Mouse (Mus musculus): ENCODE measurements at regions not wholly inside any gene's neighbourhood (a gene's known extent, or its start where the extent isn't known, plus 50 kb on each side); places are given as distances from the start of the nearest gene placed in this dataset.

DNA sequence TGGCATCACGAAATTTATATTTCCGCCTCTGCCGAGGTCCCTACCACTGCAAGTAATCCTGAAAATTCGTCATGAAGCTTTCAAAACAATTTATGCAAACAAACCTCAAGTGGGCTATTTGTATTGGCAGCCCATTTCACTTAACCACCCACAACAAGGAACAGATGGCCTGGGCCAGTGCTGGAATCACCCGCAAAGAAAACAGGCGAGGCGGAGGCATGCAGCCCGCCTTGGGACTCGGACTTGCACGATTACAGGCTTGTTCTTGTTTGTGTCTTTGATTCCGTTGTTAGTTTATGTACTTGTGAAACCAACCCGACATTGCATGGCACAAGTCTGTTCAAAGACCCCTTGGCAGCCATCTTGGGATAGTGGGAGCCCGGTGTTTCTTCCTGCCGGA is 55.8 kb upstream of the Irx6 start:
- no peak for TF ChIP-seq POLR2A (IDR thresholded peaks at IDR 0.05; ENCODE audit: insufficient read depth, low read depth, low read length)
- no peak for TF ChIP-seq CTCF (IDR thresholded peaks at IDR 0.05; ENCODE audit: insufficient read depth, low read depth, low read length)

Measured in olfactory bulb, adult 2 months (tissue).